Mouse (Mus musculus) testis, adult 2 months (tissue): ENCODE results near the gene Tmem161a.

Experiments used
- CTCF ChIP-seq: fragments of 200-500 bp; IDR thresholded peaks from 2 replicates; pipeline ENCODE4 v1.5.1; 2012; ENCODE audit warnings: low read depth, mild to moderate bottlenecking, inconsistent platforms, low read length, moderate library complexity; ENCODE audit not compliant: control insufficient read depth, insufficient read depth, insufficient replicate concordance
- POLR2A ChIP-seq: fragments of 200-500 bp; IDR thresholded peaks from 2 replicates; pipeline ENCODE4 v1.6.1; 2012; ENCODE audit warnings: low read depth, mild to moderate bottlenecking, inconsistent platforms, low read length, moderate library complexity; ENCODE audit not compliant: control insufficient read depth

- TF ChIP-seq CTCF (no peak), POLR2A (no peak)
Measured at GRCm38 (mm10) chr8:70160015-70160414, 12.1 kb upstream of the Tmem161a start.
